ENCODE assay signal across 28 mouse cellular contexts in genomic region chr9:96881901-96882300, GRCm38 (mm10). TPM values are rescaled to one million over a fixed set of nuclear protein-coding genes. Genes with fewer than 3 reads are reported as not detected.
A peak's percentile ranks its signal among the peaks of the same experiment; 100 is the strongest.
DNase-seq lines count a peak whose midpoint lies in the region; ATAC-seq and TF ChIP-seq lines count a peak whose summit lies in the region.
"Had no signal": no experiment of that assay in that cellular context is flagged by ENCODE, and none has a peak within 500 bp of the region (broad histone marks: within the 10 kb centered on the region; RNA-seq: fewer than 3 reads in every experiment).

No protein-coding gene starts in this region.

- peaks cover 72% of the 10 kb centered on the region for H3K4me1 ChIP-seq in cerebellum, adult 2 months (ENCODE audit: control insufficient read depth, insufficient read depth, low read length)
- H3K4me1 ChIP-seq in forebrain, embryonic 15.5 days: peaks cover 39% of the 10 kb centered on the region
- peaks cover 6% of the 10 kb centered on the region; the same call in 1 of the 2 replicates for H3K4me1 ChIP-seq in forebrain, postnatal 0 days (ENCODE audit: insufficient read depth)
- H3K4me1 ChIP-seq in intestine, embryonic 16.5 days (ENCODE audit: control insufficient read depth, insufficient read depth, low read length): peaks cover 55% of the 10 kb centered on the region
- H3K4me1 ChIP-seq in intestine, postnatal 0 days (replicated peaks; ENCODE audit: control insufficient read depth, insufficient read depth, low read length): peaks cover 9% of the 10 kb centered on the region
- peaks cover 59% of the 10 kb centered on the region for H3K4me1 ChIP-seq in olfactory bulb, adult 2 months (ENCODE audit: control insufficient read depth, insufficient read depth, low read length)
- peaks cover 72% of the 10 kb centered on the region for H3K4me1 ChIP-seq in midbrain, embryonic 13.5 days (replicated peaks)
- H3K4me1 ChIP-seq: embryonic facial prominence, embryonic 13.5 days had no signal

- TF ChIP-seq CTCF in cerebellum, adult 2 months (IDR thresholded peaks at IDR 0.05; ENCODE audit: borderline replicate concordance, insufficient read depth, low read depth, low read length): no peak
- TF ChIP-seq CTCF in forebrain, postnatal 0 days (IDR thresholded peaks at IDR 0.05; ENCODE audit: low read depth): no peak
- TF ChIP-seq CTCF in intestine, postnatal 0 days (IDR thresholded peaks at IDR 0.05; ENCODE audit: low read depth): no peak
- no peak for TF ChIP-seq CTCF in olfactory bulb, adult 2 months (IDR thresholded peaks at IDR 0.05; ENCODE audit: insufficient read depth, low read depth, low read length)

- no peaks in the 10 kb centered on the region for H3K9me3 ChIP-seq in forebrain, embryonic 15.5 days
- no peaks in the 10 kb centered on the region for H3K9me3 ChIP-seq in forebrain, postnatal 0 days (ENCODE audit: low read length)
- no peaks in the 10 kb centered on the region for H3K9me3 ChIP-seq in intestine, embryonic 16.5 days (ENCODE audit: control insufficient read depth, low read length)
- no peaks in the 10 kb centered on the region for H3K9me3 ChIP-seq in intestine, postnatal 0 days (ENCODE audit: control insufficient read depth)
- H3K9me3 ChIP-seq in midbrain, embryonic 13.5 days: no peaks in the 10 kb centered on the region
- H3K9me3 ChIP-seq: embryonic facial prominence, embryonic 10.5 days; embryonic facial prominence, embryonic 13.5 days; forebrain, embryonic 12.5 days; heart, embryonic 10.5 days; heart, embryonic 13.5 days had no signal

- H3K36me3 ChIP-seq in forebrain, embryonic 15.5 days: no peaks in the 10 kb centered on the region
- no peaks in the 10 kb centered on the region for H3K36me3 ChIP-seq in forebrain, postnatal 0 days (ENCODE audit: insufficient read depth)
- no peaks in the 10 kb centered on the region for H3K36me3 ChIP-seq in intestine, embryonic 16.5 days (ENCODE audit: control insufficient read depth, insufficient read depth, low read length)
- peaks cover 3% of the 10 kb centered on the region; the same call in 1 of the 2 replicates for H3K36me3 ChIP-seq in intestine, postnatal 0 days (ENCODE audit: control insufficient read depth, insufficient read depth)
- no peaks in the 10 kb centered on the region for H3K36me3 ChIP-seq in midbrain, embryonic 13.5 days
- H3K36me3 ChIP-seq: embryonic facial prominence, embryonic 10.5 days; embryonic facial prominence, embryonic 13.5 days; forebrain, embryonic 12.5 days; heart, embryonic 10.5 days; heart, embryonic 13.5 days had no signal

- H3K27me3 ChIP-seq in cerebellum, adult 2 months (ENCODE audit: control insufficient read depth, insufficient read depth, low read length): no peaks in the 10 kb centered on the region
- no peaks in the 10 kb centered on the region for H3K27me3 ChIP-seq in forebrain, embryonic 15.5 days
- H3K27me3 ChIP-seq in forebrain, postnatal 0 days (ENCODE audit: insufficient read depth, low read length): no peaks in the 10 kb centered on the region
- H3K27me3 ChIP-seq in intestine, embryonic 16.5 days (replicated peaks; ENCODE audit: control insufficient read depth, insufficient read depth, low read length): no peaks in the 10 kb centered on the region
- no peaks in the 10 kb centered on the region for H3K27me3 ChIP-seq in intestine, postnatal 0 days (replicated peaks; ENCODE audit: control insufficient read depth, insufficient read depth, low read length)
- no peaks in the 10 kb centered on the region for H3K27me3 ChIP-seq in midbrain, embryonic 13.5 days

- H3K4me3 ChIP-seq in cerebellum, adult 2 months (replicated peaks; ENCODE audit: insufficient read depth, low read depth, low read length): no peak overlapping the region
- no peak overlapping the region for H3K4me3 ChIP-seq in forebrain, embryonic 15.5 days
- no peak overlapping the region for H3K4me3 ChIP-seq in forebrain, postnatal 0 days (ENCODE audit: low read depth, low read length)
- H3K4me3 ChIP-seq in intestine, embryonic 16.5 days (ENCODE audit: low read length): no peak overlapping the region
- no peak overlapping the region for H3K4me3 ChIP-seq in intestine, postnatal 0 days (ENCODE audit: low read depth, low read length)
- no peak overlapping the region for H3K4me3 ChIP-seq in olfactory bulb, adult 2 months (ENCODE audit: insufficient read depth, low read depth, low read length)
- H3K4me3 ChIP-seq in midbrain, embryonic 13.5 days (replicated peaks): no peak overlapping the region
- H3K4me3 ChIP-seq: embryonic facial prominence, embryonic 10.5 days; embryonic facial prominence, embryonic 13.5 days; erythroblast, embryonic 14.5 days; forebrain, embryonic 12.5 days; heart, adult 2 months; heart, embryonic 10.5 days; heart, embryonic 13.5 days had no signal

- H3K4me2 ChIP-seq in forebrain, embryonic 15.5 days (replicated peaks): no peak overlapping the region
- H3K4me2 ChIP-seq in forebrain, postnatal 0 days (ENCODE audit: low read depth): no peak overlapping the region
- no peak overlapping the region for H3K4me2 ChIP-seq in intestine, embryonic 16.5 days (ENCODE audit: low read depth, low read length)
- H3K4me2 ChIP-seq in intestine, postnatal 0 days (replicated peaks; ENCODE audit: low read depth): no peak overlapping the region
- no peak overlapping the region for H3K4me2 ChIP-seq in midbrain, embryonic 13.5 days (replicated peaks)
- H3K4me2 ChIP-seq: embryonic facial prominence, embryonic 13.5 days; forebrain, embryonic 12.5 days; heart, embryonic 13.5 days; hindbrain, embryonic 14.5 days had no signal

- H3K27ac ChIP-seq in cerebellum, adult 2 months (ENCODE audit: insufficient read depth, low read length): 0 out of 2 replicates have a peak overlapping the region, but pooled peaks have one; percentile 23
- H3K27ac ChIP-seq in forebrain, embryonic 15.5 days (replicated peaks): 0 out of 2 replicates have a peak overlapping the region, but pooled peaks have one; percentile 29
- H3K27ac ChIP-seq in forebrain, postnatal 0 days (ENCODE audit: low read depth, low read length): no peak overlapping the region
- peak overlapping the region; percentile 65; the same call in 1 of the 2 replicates for H3K27ac ChIP-seq in intestine, embryonic 16.5 days (ENCODE audit: low read length)
- H3K27ac ChIP-seq in intestine, postnatal 0 days (ENCODE audit: low read depth, low read length): no peak overlapping the region
- peak overlapping the region; percentile 48 for H3K27ac ChIP-seq in olfactory bulb, adult 2 months (ENCODE audit: insufficient read depth, low read depth, low read length)
- H3K27ac ChIP-seq in midbrain, embryonic 13.5 days: no peak overlapping the region
- H3K27ac ChIP-seq: embryonic facial prominence, embryonic 10.5 days; embryonic facial prominence, embryonic 13.5 days; heart, adult 2 months; heart, embryonic 13.5 days; hindbrain, postnatal 0 days had no signal

- 50% methylated on average over 6 of the region's 6 CpGs for WGBS in cerebellum, adult 2 months
- 77% methylated on average over 6 of the region's 6 CpGs for WGBS in forebrain, embryonic 15.5 days
- WGBS in forebrain, postnatal 0 days: 81% methylated on average over 6 of the region's 6 CpGs
- 45% methylated on average over 6 of the region's 6 CpGs for WGBS in intestine, embryonic 16.5 days
- WGBS in intestine, postnatal 0 days: 72% methylated on average over 6 of the region's 6 CpGs
- 43% methylated on average over 6 of the region's 6 CpGs for WGBS in olfactory bulb, adult 2 months
- WGBS in midbrain, embryonic 13.5 days: 76% methylated on average over 6 of the region's 6 CpGs

- no peak for ATAC-seq in forebrain, embryonic 15.5 days (replicated peaks)
- ATAC-seq in forebrain, postnatal 0 days: no peak
- ATAC-seq in intestine, embryonic 16.5 days: no peak
- no peak for ATAC-seq in intestine, postnatal 0 days
- no peak for ATAC-seq in midbrain, embryonic 13.5 days
- ATAC-seq: CD4-positive, CD25-positive, alpha-beta regulatory T cell, adult 4 months; forebrain, embryonic 16.5 days; hindbrain, postnatal 0 days; inflammation-experienced regulatory T-cells, adult 6 months had no signal

- TF ChIP-seq POLR2A in cerebellum, adult 2 months (IDR thresholded peaks at IDR 0.05; ENCODE audit: borderline replicate concordance, insufficient read depth, low read length): no peak
- TF ChIP-seq POLR2A in olfactory bulb, adult 2 months (IDR thresholded peaks at IDR 0.05; ENCODE audit: insufficient read depth, low read depth, low read length): no peak

- no peak overlapping the region for H3K9ac ChIP-seq in forebrain, embryonic 15.5 days (replicated peaks)
- no peak overlapping the region for H3K9ac ChIP-seq in forebrain, postnatal 0 days
- H3K9ac ChIP-seq in intestine, embryonic 16.5 days (ENCODE audit: low read depth, low read length): no peak overlapping the region
- no peak overlapping the region for H3K9ac ChIP-seq in intestine, postnatal 0 days (ENCODE audit: low read depth, low read length)
- H3K9ac ChIP-seq in midbrain, embryonic 13.5 days (replicated peaks): no peak overlapping the region
- H3K9ac ChIP-seq: embryonic facial prominence, embryonic 13.5 days; forebrain, embryonic 12.5 days; heart, embryonic 13.5 days; hindbrain, embryonic 14.5 days had no signal

- peak in 1 of 2 experiments; percentile 17 for DNase-seq in cerebellum, adult 2 months
- no peak for DNase-seq in cerebellum, adult 9-10 months
- DNase-seq in forebrain, postnatal 0 days: no peak
- DNase-seq: adrenal gland, adult 8-10 months; cerebellum, postnatal 10 days; embryo, embryonic 11 days; gastrocnemius, postnatal 10 days; gastrocnemius, postnatal 36 days; heart, adult 2 months; heart, postnatal 14 days; heart, postnatal 4 days; kidney, adult 8-10 months had no signal

RNA-seq across cellular contexts. Expression of gene Pxylp1, which starts 10.6 kb away (rescaled TPM):
- polyA plus RNA-seq in cerebellum, adult 2 months (2012; rRNA removed): 35.6 and 39.7 TPM in 2 replicates
- polyA plus RNA-seq in forebrain, embryonic 15.5 days (2015; fragmentation: Nextera tagmentation; extraction: Ambion mirVana): 33.8 and 36.6 TPM in 2 replicates
- total RNA-seq in forebrain, postnatal 0 days (2014; rRNA removed): 25.2 and 35.1 TPM in 2 replicates
- 14.9 and 22.6 TPM in 2 replicates for polyA plus RNA-seq in forebrain, postnatal 0 days (2015; fragmentation: Nextera tagmentation; extraction: Ambion mirVana)
- 35.2 and 38.1 TPM in 2 replicates for polyA plus RNA-seq in intestine, embryonic 16.5 days (2015; fragmentation: Nextera tagmentation; extraction: Ambion mirVana)
- polyA plus RNA-seq in intestine, postnatal 0 days (2015; fragmentation: Nextera tagmentation; extraction: Ambion mirVana): 22.7 and 24.1 TPM in 2 replicates
- not detected in 2 replicates for polyA plus RNA-seq in olfactory bulb, adult 2 months (2012; ENCODE audit: insufficient read depth, insufficient read length, low replicate concordance, missing spikeins)
- 63.6 and 70.7 TPM in 2 replicates for polyA plus RNA-seq in midbrain, embryonic 13.5 days (2015; fragmentation: Nextera tagmentation; extraction: Ambion mirVana)

Comparison
In these comparisons a context has a peak if more than half of its experiments do, and no peak if none do; other contexts are left out.
1. H3K27ac ChIP-seq: peak in cerebellum, adult 2 months (single experiment), forebrain, embryonic 15.5 days (single experiment), intestine, embryonic 16.5 days (single experiment) and olfactory bulb, adult 2 months (single experiment); none in forebrain, postnatal 0 days (single experiment), intestine, postnatal 0 days (single experiment) and midbrain, embryonic 13.5 days (single experiment).
2. RNA of gene Pxylp1, which starts 10.6 kb away (polyA plus RNA-seq): 63.6 to 70.7 TPM in midbrain, embryonic 13.5 days, 35.2 to 38.1 TPM in intestine, embryonic 16.5 days, 35.6 to 39.7 TPM in cerebellum, adult 2 months, 33.8 to 36.6 TPM in forebrain, embryonic 15.5 days, 22.7 to 24.1 TPM in intestine, postnatal 0 days and 14.9 to 22.6 TPM in forebrain, postnatal 0 days; not detected in olfactory bulb, adult 2 months; every median in the first group is over 10 times any median in the second.